Comparison of ENCODE assay signal across 8 mouse cellular contexts in genomic region chr7:44603186-44603855, GRCm38 (mm10). TPM values are rescaled to one million over a fixed set of nuclear protein-coding genes. Genes with fewer than 3 reads are reported as not detected.
A peak's percentile ranks its signal among the peaks of the same experiment; 100 is the strongest.
DNase-seq lines count a peak whose midpoint lies in the region; ATAC-seq and TF ChIP-seq lines count a peak whose summit lies in the region.

No protein-coding gene starts in this region.

- 3% methylated on average over 20 of the region's 20 CpGs for WGBS in lung, embryonic 14.5 days
- 3% methylated on average over 20 of the region's 20 CpGs for WGBS in limb, embryonic 11.5 days
- 3% methylated on average over 20 of the region's 20 CpGs for WGBS in stomach, embryonic 15.5 days
- 4% methylated on average over 20 of the region's 20 CpGs for WGBS in heart, adult 2 months

- H3K4me2 ChIP-seq in lung, embryonic 14.5 days = peak overlapping the region; percentile 52
- peak overlapping the region; percentile 40 for H3K4me2 ChIP-seq in limb, embryonic 11.5 days (ENCODE audit: low read depth, severe bottlenecking)
- peak overlapping the region; percentile 60 for H3K4me2 ChIP-seq in stomach, embryonic 15.5 days

- H3K9me3 ChIP-seq in lung, embryonic 14.5 days (ENCODE audit: low read depth, low read length) = no peaks in the 10 kb centered on the region
- no peaks in the 10 kb centered on the region for H3K9me3 ChIP-seq in limb, embryonic 11.5 days (ENCODE audit: control insufficient read depth, low read length)
- no peaks in the 10 kb centered on the region for H3K9me3 ChIP-seq in stomach, embryonic 15.5 days

- peak overlapping the region; percentile 16 for H3K4me3 ChIP-seq in lung, embryonic 14.5 days (ENCODE audit: low read depth, low read length)
- H3K4me3 ChIP-seq in limb, embryonic 11.5 days (ENCODE audit: low read depth, low read length) = peak overlapping the region; percentile 17; the same call in 1 of the 2 replicates
- peak overlapping the region; percentile 36 for H3K4me3 ChIP-seq in stomach, embryonic 15.5 days (replicated peaks)
- H3K4me3 ChIP-seq in heart, adult 2 months = no peak overlapping the region

- H3K36me3 ChIP-seq in lung, embryonic 14.5 days (ENCODE audit: insufficient read depth) = no peaks in the 10 kb centered on the region
- no peaks in the 10 kb centered on the region for H3K36me3 ChIP-seq in limb, embryonic 11.5 days (ENCODE audit: control insufficient read depth, insufficient read depth, low read length)
- no peaks in the 10 kb centered on the region for H3K36me3 ChIP-seq in stomach, embryonic 15.5 days
- H3K36me3 ChIP-seq in heart, adult 2 months (ENCODE audit: control insufficient read depth, insufficient read depth, low read length) = no peaks in the 10 kb centered on the region

- ATAC-seq in lung, embryonic 14.5 days (ENCODE audit: insufficient read depth) = no peak
- ATAC-seq in limb, embryonic 11.5 days (ENCODE audit: insufficient number of reproducible peaks, low FRiP score, low TSS enrichment, low read depth) = no peak
- no peak for ATAC-seq in stomach, embryonic 15.5 days (ENCODE audit: insufficient read depth, low FRiP score, low read depth)

- 0 out of 2 replicates have a peak, but pooled peaks have one; percentile 11 for TF ChIP-seq CTCF in lung, embryonic 14.5 days (IDR thresholded peaks at IDR 0.05; ENCODE audit: low read depth)
- no peak for TF ChIP-seq CTCF in heart, adult 2 months (IDR thresholded peaks at IDR 0.05)

- H3K27ac ChIP-seq in lung, embryonic 14.5 days (ENCODE audit: low read depth) = no peak overlapping the region
- no peak overlapping the region for H3K27ac ChIP-seq in limb, embryonic 11.5 days (replicated peaks; ENCODE audit: low read depth, low read length)
- H3K27ac ChIP-seq in stomach, embryonic 15.5 days = no peak overlapping the region
- H3K27ac ChIP-seq in heart, adult 2 months = no peak overlapping the region

- H3K4me1 ChIP-seq in lung, embryonic 14.5 days (ENCODE audit: insufficient read depth) = no peaks in the 10 kb centered on the region
- peaks cover 6% of the 10 kb centered on the region for H3K4me1 ChIP-seq in limb, embryonic 11.5 days (ENCODE audit: control insufficient read depth, insufficient read depth, low read length)
- peaks cover 5% of the 10 kb centered on the region; the same call in 1 of the 2 replicates for H3K4me1 ChIP-seq in stomach, embryonic 15.5 days
- no peaks in the 10 kb centered on the region for H3K4me1 ChIP-seq in heart, adult 2 months (ENCODE audit: control insufficient read depth, insufficient read depth, low read length)

- no peak for TF ChIP-seq POLR2A in heart, adult 2 months (IDR thresholded peaks at IDR 0.05; ENCODE audit: insufficient read depth, low read depth, low read length)

- H3K79me2 ChIP-seq in heart, adult 2 months (replicated peaks; ENCODE audit: control insufficient read depth, insufficient read depth, low read length) = no peaks in the 10 kb centered on the region

- DNase-seq in lung, embryonic 14.5 days = no peak
- DNase-seq in lung, postnatal 36 days = no peak
- DNase-seq in embryo, embryonic 10.5 days (ENCODE audit: low spot score) = peak; percentile 50
- DNase-seq in limb, embryonic 11.5 days (ENCODE audit: low spot score) = peak; percentile 30
- DNase-seq in urinary bladder, postnatal 4 days (ENCODE audit: low spot score in 2 of 2) = no peak
- no peak for DNase-seq in urinary bladder, postnatal 10 days (ENCODE audit: low spot score)
- DNase-seq in heart, adult 2 months = no peak

- H3K27me3 ChIP-seq in lung, embryonic 14.5 days (ENCODE audit: insufficient read depth, low read length) = peaks cover 58% of the 10 kb centered on the region
- peaks cover 43% of the 10 kb centered on the region for H3K27me3 ChIP-seq in limb, embryonic 11.5 days (ENCODE audit: control insufficient read depth, insufficient read depth, low read length)
- peaks cover 56% of the 10 kb centered on the region for H3K27me3 ChIP-seq in stomach, embryonic 15.5 days (replicated peaks)
- H3K27me3 ChIP-seq in heart, adult 2 months (ENCODE audit: control insufficient read depth, insufficient read depth, low read length) = peaks cover 5% of the 10 kb centered on the region

- intact Hi-C loops in heart, adult 2 months (cut with DNase I) = no loop called here

- H3K9ac ChIP-seq in lung, embryonic 14.5 days = peak overlapping the region; percentile 36
- no peak overlapping the region for H3K9ac ChIP-seq in limb, embryonic 11.5 days (ENCODE audit: low read length)
- H3K9ac ChIP-seq in stomach, embryonic 15.5 days = no peak overlapping the region
- H3K9ac ChIP-seq in heart, adult 2 months (ENCODE audit: low read depth, low read length) = no peak overlapping the region

- TF ChIP-seq EP300 in heart, adult 2 months (IDR thresholded peaks at IDR 0.05; ENCODE audit: insufficient read depth, low read depth, low read length) = no peak

RNA-seq across cellular contexts. Expression of gene Kcnc3, which starts 12.9 kb away (rescaled TPM):
- 0.70 and 0.97 TPM in 2 replicates for polyA plus RNA-seq in lung, embryonic 14.5 days (2014; fragmentation: Nextera tagmentation; extraction: Ambion mirVana)
- polyA plus RNA-seq in limb, embryonic 11.5 days (2014; fragmentation: Nextera tagmentation; extraction: Ambion mirVana) = 0.31 and 0.36 TPM in 2 replicates
- 0.30 and 0.39 TPM in 2 replicates for polyA plus RNA-seq in stomach, embryonic 15.5 days (2015; fragmentation: Nextera tagmentation; extraction: Ambion mirVana)
- 1 to 10 TPM; 2.2 to 2.9 TPM for total RNA-seq in heart, adult 2 months (2021)
- polyA plus RNA-seq in heart, adult 2 months (2012; rRNA removed) = 1.3 and 3.0 TPM in 2 replicates

RNA-seq across cellular contexts. Expression of gene Napsa, which starts 31.1 kb away (rescaled TPM):
- polyA plus RNA-seq in lung, embryonic 14.5 days (2014; fragmentation: Nextera tagmentation; extraction: Ambion mirVana) = 4.7 and 6.8 TPM in 2 replicates
- 0.44 and 0.61 TPM in 2 replicates for polyA plus RNA-seq in limb, embryonic 11.5 days (2014; fragmentation: Nextera tagmentation; extraction: Ambion mirVana)
- polyA plus RNA-seq in stomach, embryonic 15.5 days (2015; fragmentation: Nextera tagmentation; extraction: Ambion mirVana) = 4.9 and 5.0 TPM in 2 replicates
- total RNA-seq in heart, adult 2 months (2021) = 1 to 10 TPM in 1 of 2 experiments, under 1 TPM in 1; 0.76 to 1.3 TPM
- polyA plus RNA-seq in heart, adult 2 months (2012; rRNA removed) = 1.8 and 4.7 TPM in 2 replicates

RNA-seq across cellular contexts. Expression of gene Nr1h2, which starts 49.6 kb away (rescaled TPM):
- polyA plus RNA-seq in lung, embryonic 14.5 days (2014; fragmentation: Nextera tagmentation; extraction: Ambion mirVana) = 61.1 and 66.0 TPM in 2 replicates
- polyA plus RNA-seq in limb, embryonic 11.5 days (2014; fragmentation: Nextera tagmentation; extraction: Ambion mirVana) = 70.2 and 72.1 TPM in 2 replicates
- polyA plus RNA-seq in stomach, embryonic 15.5 days (2015; fragmentation: Nextera tagmentation; extraction: Ambion mirVana) = 62.9 and 65.0 TPM in 2 replicates
- total RNA-seq in heart, adult 2 months (2021) = 10 to 100 TPM; 49.7 to 53.7 TPM
- polyA plus RNA-seq in heart, adult 2 months (2012; rRNA removed) = 65.7 and 84.8 TPM in 2 replicates

RNA-seq across cellular contexts. Expression of gene Pold1, which starts 54.7 kb away (rescaled TPM):
- 91.6 and 105 TPM in 2 replicates for polyA plus RNA-seq in lung, embryonic 14.5 days (2014; fragmentation: Nextera tagmentation; extraction: Ambion mirVana)
- polyA plus RNA-seq in limb, embryonic 11.5 days (2014; fragmentation: Nextera tagmentation; extraction: Ambion mirVana) = 82.5 and 84.3 TPM in 2 replicates
- 69.8 and 75.6 TPM in 2 replicates for polyA plus RNA-seq in stomach, embryonic 15.5 days (2015; fragmentation: Nextera tagmentation; extraction: Ambion mirVana)
- total RNA-seq in heart, adult 2 months (2021) = 10 to 100 TPM; 10.8 to 11.7 TPM
- 12.9 and 15.5 TPM in 2 replicates for polyA plus RNA-seq in heart, adult 2 months (2012; rRNA removed)

Comparison
In these comparisons a context has a peak if more than half of its experiments do, and no peak if none do; other contexts are left out.
1. DNase-seq: peak in embryo, embryonic 10.5 days (single experiment) and limb, embryonic 11.5 days (single experiment); none in lung, embryonic 14.5 days (single experiment), lung, postnatal 36 days (single experiment), urinary bladder, postnatal 4 days (0 of 2), urinary bladder, postnatal 10 days (single experiment) and heart, adult 2 months (0 of 2).
2. Peak in every context shown above with its lines, with median percentiles within 50 percentile points of each other: H3K4me2 ChIP-seq.